Mouse (Mus musculus) heart, adult 2 months (tissue): ENCODE measurements around the gene Grin2a.

ENCODE experiments used
- CTCF ChIP-seq: fragments of 200-600 bp; IDR thresholded peaks from 2 replicates; pipeline ENCODE4 v1.8.1; 2022; ENCODE audit warnings: antibody characterized with exemption, mild to moderate bottlenecking, moderate library complexity
- EP300 ChIP-seq: fragments of 200-500 bp; IDR thresholded peaks from 2 replicates; pipeline ENCODE4 v1.6.1; 2011; ENCODE audit warnings: low read depth, low read length, control low read depth; ENCODE audit not compliant: insufficient read depth
- POLR2A ChIP-seq: fragments of 200-500 bp; IDR thresholded peaks from 2 replicates; pipeline ENCODE4 v1.6.1; 2011; ENCODE audit warnings: mild to moderate bottlenecking, low read depth, low read length, control low read depth; ENCODE audit not compliant: insufficient read depth

GRCm38 (mm10) chr16:9992076-9992772 lies 3.1 kb downstream of the Grin2a start:
- TF ChIP-seq CTCF (no peak), POLR2A (no peak), EP300 (no peak)
